Mouse (Mus musculus): ENCODE data around the gene Sumo2. TPM values are rescaled to one million over a fixed set of nuclear protein-coding genes. Genes with fewer than 3 reads are reported as not detected.

Gene Sumo2
- polyA plus RNA-seq, 1 experiment: 85.2 TPM

- Histone ChIP-seq H3K36me3 (ENCODE audit: control insufficient read depth, insufficient read depth, low read length) (peaks cover 2% of the 10 kb centered on the region; the same call in 1 of the 2 replicates), H3K4me3 (ENCODE audit: insufficient read depth, low read depth, low read length) (peak within 1 kb of the TSS; percentile 85), H3K27me3 (replicated peaks; ENCODE audit: control insufficient read depth, insufficient read depth, low read length) (no peaks in the 10 kb centered on the region), H3K4me1 (ENCODE audit: control insufficient read depth, insufficient read depth, low read length) (peaks cover 28% of the 10 kb centered on the region), H3K27ac (ENCODE audit: insufficient read depth, low read depth, low read length) (peak within 1 kb of the TSS; percentile 89)
- under 1% methylated on average over 26 of the region's 26 CpGs for WGBS
- no peak for TF ChIP-seq CTCF (conservative IDR thresholded peaks at IDR 0.05; ENCODE audit: insufficient read depth, insufficient read length, low read depth, low read length)
- TF ChIP-seq POLR2A (IDR thresholded peaks at IDR 0.05; ENCODE audit: low read depth, low read length): peak; percentile 27
- peak; percentile 97 for DNase-seq
Observed at GRCm38 (mm10) chr11:115475025-115475757, 60.9 kb downstream of the Sumo2 start, which contains the start of gene Armc7. Armc7 (plus strand) TSS chr11:115475667.

- Histone ChIP-seq H3K4me3 (ENCODE audit: insufficient read depth, low read depth, low read length) (peak overlapping the region; percentile 1; the same call in 1 of the 2 replicates), H3K36me3 (ENCODE audit: control insufficient read depth, insufficient read depth, low read length) (peaks cover 2% of the 10 kb centered on the region; the same call in 1 of the 2 replicates), H3K27me3 (replicated peaks; ENCODE audit: control insufficient read depth, insufficient read depth, low read length) (no peaks in the 10 kb centered on the region), H3K4me1 (ENCODE audit: control insufficient read depth, insufficient read depth, low read length) (peaks cover 28% of the 10 kb centered on the region), H3K27ac (ENCODE audit: insufficient read depth, low read depth, low read length) (peak overlapping the region; percentile 89)
- DNase-seq: peak; percentile 97
- whole genome bisulfite sequencing: 12% methylated on average over 15 of the region's 15 CpGs
- TF ChIP-seq POLR2A (IDR thresholded peaks at IDR 0.05; ENCODE audit: low read depth, low read length) (no peak), CTCF (conservative IDR thresholded peaks at IDR 0.05; ENCODE audit: insufficient read depth, insufficient read length, low read depth, low read length) (peak; percentile 99; the same call in 1 of the 2 replicates)
Observed at GRCm38 (mm10) chr11:115473626-115474275, 62.3 kb downstream of the Sumo2 start.

Other genes starting within 250 kb of the Sumo2 start
- gene Fads6, start 238.6 kb downstream of the Sumo2 start, polyA plus RNA-seq (2012; rRNA removed): 14.0 and 18.1 TPM in 2 replicates
- not detected in 2 replicates for gene Otop2, start 229.1 kb downstream of the Sumo2 start, polyA plus RNA-seq (2012; rRNA removed)
- 0.04 and 0.05 TPM in 2 replicates for gene Ush1g, start 214.2 kb downstream of the Sumo2 start, polyA plus RNA-seq (2012; rRNA removed)
- gene Otop3, start 201.5 kb downstream of the Sumo2 start, polyA plus RNA-seq (2012; rRNA removed): 0.07 and 0.13 TPM in 2 replicates
- gene Hid1, start 168.5 kb downstream of the Sumo2 start, polyA plus RNA-seq (2012; rRNA removed): 5.4 and 6.1 TPM in 2 replicates
- 5.3 and 5.6 TPM in 2 replicates for gene Cdr2l, start 154.4 kb downstream of the Sumo2 start, polyA plus RNA-seq (2012; rRNA removed)
- gene Mrpl58, start 132.5 kb downstream of the Sumo2 start, polyA plus RNA-seq (2012; rRNA removed): 145 and 146 TPM in 2 replicates
- 296 and 478 TPM in 2 replicates for gene Atp5h, start 116.3 kb downstream of the Sumo2 start, polyA plus RNA-seq (2012; rRNA removed)
- 35.4 and 37.8 TPM in 2 replicates for gene Kctd2, start 116.1 kb downstream of the Sumo2 start, polyA plus RNA-seq (2012; rRNA removed)
- gene Trim80, start 95.7 kb downstream of the Sumo2 start, polyA plus RNA-seq (2012; rRNA removed): 0.28 and 0.37 TPM in 2 replicates
- 31.1 and 42.8 TPM in 2 replicates for gene Slc16a5, start 73.8 kb downstream of the Sumo2 start, polyA plus RNA-seq (2012; rRNA removed)
- 6.8 and 7.3 TPM in 2 replicates for gene Armc7, start 60.6 kb downstream of the Sumo2 start, polyA plus RNA-seq (2012; rRNA removed)
- gene Nt5c, start 44.4 kb downstream of the Sumo2 start, polyA plus RNA-seq (2012; rRNA removed): 47.6 and 50.5 TPM in 2 replicates
- 62.9 and 64.9 TPM in 2 replicates for gene Jpt1, start 21.9 kb downstream of the Sumo2 start, polyA plus RNA-seq (2012; rRNA removed)
- gene Nup85, start 28.2 kb upstream of the Sumo2 start, polyA plus RNA-seq (2012; rRNA removed): 32.9 and 33.5 TPM in 2 replicates
- 51.7 and 53.1 TPM in 2 replicates for gene Mrps7, start 67.6 kb upstream of the Sumo2 start, polyA plus RNA-seq (2012; rRNA removed)
- 16.9 and 17.7 TPM in 2 replicates for gene Gga3, start 67.8 kb upstream of the Sumo2 start, polyA plus RNA-seq (2012; rRNA removed)
- 138 and 144 TPM in 2 replicates for gene Mif4gd, start 76.7 kb upstream of the Sumo2 start, polyA plus RNA-seq (2012; rRNA removed)
- gene Slc25a19, start 92.0 kb upstream of the Sumo2 start, polyA plus RNA-seq (2012; rRNA removed): 144 and 172 TPM in 2 replicates
- 34.1 and 42.6 TPM in 2 replicates for gene Grb2, start 172.3 kb upstream of the Sumo2 start, polyA plus RNA-seq (2012; rRNA removed)
- 77.1 and 97.8 TPM in 2 replicates for gene Tmem94, start 229.2 kb upstream of the Sumo2 start, polyA plus RNA-seq (2012; rRNA removed)